Mouse (Mus musculus) adrenal gland, postnatal 14 days (tissue): ENCODE measurements around the gene Gpr61. TPM values are rescaled to one million over a fixed set of nuclear protein-coding genes. Genes with fewer than 3 reads are reported as not detected.

ENCODE experiments used
- DNase-seq: peaks from one replicate; pipeline ENCODE4 v3.0.0; 2021; ENCODE audit warnings: mixed read lengths
- total RNA-seq: library from RNA; stranded (reverse); gene quantifications from 2 replicates; pipeline ENCODE4 v1.2.3, GENCODE M21; 2021

Gpr61 gene
- total RNA-seq, 1 experiment from 2014 or later = not detected

- no peak for DNase-seq
These were observed 24.9 kb downstream of the Gpr61 start for GRCm38 (mm10) chr3:108129804-108130203.

- DNase-seq = no peak
These were observed 25.3 kb downstream of the Gpr61 start for GRCm38 (mm10) chr3:108129367-108129766.

- DNase-seq = no peak
These were observed 26.2 kb downstream of the Gpr61 start for GRCm38 (mm10) chr3:108128520-108128919.

DNA sequence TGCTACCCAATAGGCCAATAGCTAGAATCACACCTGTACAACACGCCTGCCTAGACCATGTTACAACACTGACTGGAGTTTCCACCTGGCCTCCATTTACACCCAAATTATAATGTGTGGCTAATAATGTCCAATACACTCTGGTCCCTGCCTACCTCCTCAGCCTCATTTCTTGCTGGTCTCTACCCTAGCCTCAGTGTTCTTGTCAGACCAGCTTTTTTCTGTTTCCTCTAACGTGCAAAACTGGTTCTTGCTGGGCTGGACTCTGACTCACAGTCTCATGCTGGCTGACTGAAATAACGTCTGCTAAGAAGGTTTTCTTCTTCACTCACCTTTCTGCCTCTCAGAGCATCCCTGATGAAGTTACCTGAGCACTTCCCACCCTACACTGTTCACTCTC lies 28.4 kb downstream of the Gpr61 start:
- no peak for DNase-seq

DNA sequence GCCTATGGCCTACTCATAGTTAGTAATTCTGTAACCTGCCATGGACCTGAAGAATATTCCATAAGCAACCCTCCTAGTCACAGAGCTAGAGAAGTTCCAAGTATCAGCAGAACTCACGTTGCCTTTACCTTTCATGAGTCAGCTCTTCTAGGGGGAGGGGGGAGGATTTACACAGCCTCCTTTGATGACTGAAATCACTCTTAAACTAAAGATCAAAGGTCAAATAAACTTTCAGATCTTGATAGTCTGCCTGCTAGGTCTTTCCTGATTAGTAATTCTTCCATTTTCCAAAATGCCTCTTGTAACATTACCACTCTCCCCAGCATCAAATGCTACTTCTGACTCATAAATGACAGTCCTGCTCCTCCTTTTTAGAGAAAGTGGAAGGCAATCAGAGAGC lies 30.6 kb downstream of the Gpr61 start:
- no peak for DNase-seq

- no peak for DNase-seq
These were observed 31.4 kb downstream of the Gpr61 start for GRCm38 (mm10) chr3:108123242-108123641.

DNA sequence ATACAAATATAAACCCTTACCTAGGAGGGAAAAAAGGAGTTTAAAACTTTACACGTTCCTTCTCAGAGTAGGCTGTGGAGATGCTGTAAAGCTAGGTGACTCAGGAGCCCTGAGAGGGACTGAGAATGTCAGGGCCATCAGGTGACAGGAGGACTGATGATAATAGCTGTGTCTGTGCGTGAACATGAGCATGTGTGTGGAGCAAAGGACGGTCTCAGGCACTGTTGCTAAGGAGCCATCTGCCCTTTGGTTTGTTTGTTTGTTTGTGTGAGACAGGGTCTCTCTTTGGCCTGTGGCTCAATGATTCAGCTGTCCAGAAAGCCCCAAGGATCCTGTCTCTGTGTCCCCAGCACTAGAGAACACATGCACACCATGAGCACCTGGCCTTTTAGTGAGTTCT lies 33.6 kb downstream of the Gpr61 start:
- peak; percentile 45 for DNase-seq

DNA sequence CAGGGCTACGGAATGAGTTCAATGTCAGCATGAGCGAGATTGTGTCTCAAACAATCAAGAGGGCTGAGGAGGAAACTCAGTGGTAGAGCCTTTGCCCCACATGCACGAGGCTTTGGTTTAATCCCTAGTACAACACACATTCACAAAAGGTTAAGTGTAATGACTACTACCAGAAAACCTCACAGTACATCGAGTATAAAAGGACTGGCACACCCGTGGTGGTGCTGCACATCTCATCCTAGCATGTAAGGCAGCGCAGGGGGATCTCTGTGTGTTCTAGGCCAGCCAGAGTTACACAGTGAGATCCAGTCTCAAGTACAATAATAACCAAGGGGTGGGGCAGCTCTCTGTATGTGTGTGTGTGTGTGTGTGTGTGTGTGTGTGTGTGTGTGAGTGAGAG lies 37.2 kb downstream of the Gpr61 start:
- no peak for DNase-seq

DNA sequence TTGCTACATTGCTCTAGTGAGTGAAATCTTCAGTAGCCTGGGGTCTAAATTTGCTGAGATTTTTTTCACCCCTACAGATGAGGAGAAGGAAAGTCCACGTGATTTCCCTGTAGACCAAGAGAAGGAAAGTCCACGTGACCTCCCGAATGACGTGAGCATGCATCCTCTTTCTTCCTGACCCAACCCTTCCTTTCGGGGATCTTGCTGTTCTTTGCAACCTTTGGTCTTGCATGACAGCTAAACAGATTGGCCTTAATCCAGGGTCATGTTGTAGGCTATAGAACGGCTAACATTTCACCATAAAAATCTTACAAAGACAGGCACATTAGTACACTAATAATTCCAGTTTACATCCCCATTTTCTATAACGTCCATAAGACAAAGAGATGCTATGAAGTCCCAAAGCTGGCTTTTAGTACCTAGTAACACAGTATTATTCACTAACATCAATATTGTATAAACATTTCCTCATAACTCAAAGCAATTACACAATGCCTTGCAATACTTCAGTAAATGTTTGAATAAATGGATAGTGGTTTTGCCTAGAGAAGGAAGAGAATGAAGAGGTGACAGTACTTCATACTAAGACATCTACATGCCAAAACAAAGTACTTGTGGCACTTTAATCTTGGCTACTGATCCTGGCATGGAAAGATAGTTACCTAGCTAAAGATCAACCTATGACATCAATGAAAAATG lies 40.9 kb downstream of the Gpr61 start:
- DNase-seq = no peak

GRCm38 (mm10) chr3:108112666-108113065 lies 42.0 kb downstream of the Gpr61 start:
- no peak for DNase-seq

- no peak for DNase-seq
These were observed 42.4 kb downstream of the Gpr61 start for GRCm38 (mm10) chr3:108112246-108112645.

- DNase-seq = no peak
These were observed 43.4 kb downstream of the Gpr61 start for GRCm38 (mm10) chr3:108111320-108111719.

GRCm38 (mm10) chr3:108105281-108105680 lies 49.4 kb downstream of the Gpr61 start:
- no peak for DNase-seq

- DNase-seq = no peak
These were observed 52.6 kb downstream of the Gpr61 start for GRCm38 (mm10) chr3:108102075-108102474.

DNA sequence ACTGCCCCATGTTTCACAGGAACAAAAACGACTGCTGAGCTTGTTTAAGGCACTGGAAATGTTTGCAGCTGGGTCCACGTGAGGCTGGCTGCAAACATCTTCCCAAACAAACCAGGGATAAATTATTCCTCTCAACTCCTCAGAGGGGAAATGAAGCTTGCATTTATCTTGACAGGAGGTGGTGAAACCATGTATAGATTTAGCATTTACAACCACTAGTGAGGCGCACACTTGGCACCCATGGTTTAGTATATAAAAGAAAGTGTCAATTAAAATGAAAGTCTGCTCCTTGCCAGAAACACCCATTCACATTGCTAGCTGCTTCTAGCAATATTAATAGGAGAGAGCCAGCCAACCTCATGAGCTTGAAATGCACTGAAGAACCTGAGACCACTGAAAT lies 53.1 kb downstream of the Gpr61 start:
- DNase-seq = no peak

Other genes starting within 250 kb of the Gpr61 start
- 52.8 and 70.5 TPM in 2 replicates for gene Gstm7, start 223.1 kb downstream of the Gpr61 start, total RNA-seq
- 3.3 and 5.9 TPM in 2 replicates for gene Gstm6, start 211.1 kb downstream of the Gpr61 start, total RNA-seq
- 2.1 TPM in 1 of 2 replicates, not detected in the other for gene Gstm3, start 185.6 kb downstream of the Gpr61 start, total RNA-seq
- gene Gstm2, start 168.4 kb downstream of the Gpr61 start, total RNA-seq = 109 and 111 TPM in 2 replicates
- gene Gstm1, start 136.9 kb downstream of the Gpr61 start, total RNA-seq = 145 and 158 TPM in 2 replicates
- 11.2 and 12.3 TPM in 2 replicates for gene Gstm4, start 110.0 kb downstream of the Gpr61 start, total RNA-seq
- gene Ampd2, start 68.2 kb downstream of the Gpr61 start, total RNA-seq = 117 and 124 TPM in 2 replicates
- 9.8 and 12.6 TPM in 2 replicates for gene Gnat2, start 62.1 kb downstream of the Gpr61 start, total RNA-seq
- 134 and 140 TPM in 2 replicates for gene Gnai3, start 8.7 kb downstream of the Gpr61 start, total RNA-seq
- gene Amigo1, start 31.5 kb upstream of the Gpr61 start, total RNA-seq = 19.3 and 19.5 TPM in 2 replicates
- 5.7 and 9.6 TPM in 2 replicates for gene Cyb561d1, start 46.3 kb upstream of the Gpr61 start, total RNA-seq
- 8.1 and 10.2 TPM in 2 replicates for gene Atxn7l2, start 56.1 kb upstream of the Gpr61 start, total RNA-seq
- gene Sypl2, start 71.8 kb upstream of the Gpr61 start, total RNA-seq = 0.15 and 0.22 TPM in 2 replicates
- gene Psma5, start 102.0 kb upstream of the Gpr61 start, total RNA-seq = 83.9 and 86.4 TPM in 2 replicates
- 42.0 and 45.7 TPM in 2 replicates for gene Sort1, start 129.2 kb upstream of the Gpr61 start, total RNA-seq
- gene Mybphl, start 210.0 kb upstream of the Gpr61 start, total RNA-seq = not detected in 2 replicates
- 4.1 and 5.3 TPM in 2 replicates for gene Psrc1, start 229.0 kb upstream of the Gpr61 start, total RNA-seq